Mouse (Mus musculus) kidney, adult 2 months (tissue): Measurements from ENCODE around the gene Krt77.

ENCODE experiments used
- CTCF ChIP-seq: fragments of 200-500 bp; conservative IDR thresholded peaks from 2 replicates; pipeline ENCODE4 v1.5.1; 2011; ENCODE audit warnings: low read depth, mild to moderate bottlenecking, control low read depth, low read length, moderate library complexity, mixed read lengths; ENCODE audit not compliant: insufficient read depth, insufficient read length
- POLR2A ChIP-seq: fragments of 200-500 bp; IDR thresholded peaks from one replicate; pipeline ENCODE4 v1.6.1; 2011; ENCODE audit warnings: low read depth, low read length, control low read depth

GRCm38 (mm10) chr15:101856696-101857095 is 12.8 kb downstream of the Krt77 start:
- TF ChIP-seq POLR2A (no peak), CTCF (no peak)
